Mouse (Mus musculus): ENCODE data around the gene Sema3a.

- TF ChIP-seq CTCF (IDR thresholded peaks at IDR 0.05; ENCODE audit: extremely low read depth, insufficient read length, insufficient replicate concordance, low read depth, low read length) = no peak
- no peak for TF ChIP-seq POLR2A (IDR thresholded peaks at IDR 0.05; ENCODE audit: low read depth, low read length)
These were observed 490.7 kb downstream of the Sema3a start for GRCm38 (mm10) chr5:13615907-13616306.
